Mouse (Mus musculus) myocyte (in vitro differentiated cells): ENCODE results near the gene Ugt3a1. TPM values are rescaled to one million over a fixed set of nuclear protein-coding genes. Genes with fewer than 3 reads are reported as not detected.
A peak's percentile ranks its signal among the peaks of the same experiment; 100 is the strongest.

Experiments used
- H3K27me3 ChIP-seq: one replicate; pipeline ENCODE4 v1.6.1; 2011; ENCODE audit not compliant: control insufficient read depth, insufficient read depth, insufficient read length
- H3K36me3 ChIP-seq: one replicate; pipeline ENCODE4 v1.6.1; 2011; ENCODE audit not compliant: control insufficient read depth, insufficient read depth
- H3K4me2 ChIP-seq: one replicate; pipeline ENCODE4 v1.6.1; 2011; ENCODE audit warnings: low read depth, control low read depth
- H3K4me3 ChIP-seq: one replicate; pipeline ENCODE4 v1.5.1; 2011; ENCODE audit warnings: mild to moderate bottlenecking, control low read depth, moderate library complexity
- H3K79me2 ChIP-seq: one replicate; pipeline ENCODE4 v1.6.1; 2011; ENCODE audit not compliant: control insufficient read depth, insufficient read depth
- H3ac ChIP-seq: one replicate; pipeline ENCODE4 v1.6.1; 2011; ENCODE audit not compliant: control insufficient read depth, insufficient read length
- CEBPB ChIP-seq: IDR thresholded peaks from 2 replicates; pipeline ENCODE4 v1.6.1; 2011; ENCODE audit warnings: mild to moderate bottlenecking, moderate library complexity; ENCODE audit not compliant: poor library complexity, insufficient read depth, severe bottlenecking
- E2F4 ChIP-seq: IDR thresholded peaks from one replicate; pipeline ENCODE4 v1.6.1; 2011; ENCODE audit warnings: mild to moderate bottlenecking, control low read depth, moderate library complexity; ENCODE audit not compliant: insufficient read depth
- MAX ChIP-seq: IDR thresholded peaks from one replicate; pipeline ENCODE4 v1.6.1; 2011; ENCODE audit warnings: low read depth, mild to moderate bottlenecking, control low read depth
- MYOD1 ChIP-seq, 3 experiments: IDR thresholded peaks; one replicate each; pipeline ENCODE4 v1.6.1; 2011; ENCODE audit warnings: control low read depth in 2 of 3, low read depth in 2 of 3, mild to moderate bottlenecking in 2 of 3, moderate library complexity in 1 of 3; ENCODE audit not compliant: insufficient read length in 2 of 3, control insufficient read depth in 1 of 3
- MYOG ChIP-seq, 3 experiments: IDR thresholded peaks; one replicate each; pipeline ENCODE4 v1.6.1; 2011; ENCODE audit warnings: control low read depth in 2 of 3, low read depth in 2 of 3, mild to moderate bottlenecking in 2 of 3; ENCODE audit not compliant: insufficient read length in 2 of 3, control insufficient read depth in 1 of 3, insufficient read depth in 1 of 3
- POLR2A ChIP-seq: IDR thresholded peaks from one replicate; pipeline ENCODE4 v1.6.1; 2011; ENCODE audit warnings: low read depth, mild to moderate bottlenecking, control low read depth, moderate library complexity; ENCODE audit not compliant: insufficient read length
- POLR2AphosphoS2 ChIP-seq: IDR thresholded peaks from one replicate; pipeline ENCODE4 v1.6.1; 2011; ENCODE audit warnings: low read depth, control low read depth; ENCODE audit not compliant: insufficient read length
- REST ChIP-seq: IDR thresholded peaks from one replicate; pipeline ENCODE4 v1.6.1; 2011; ENCODE audit warnings: mild to moderate bottlenecking, control low read depth, moderate library complexity; ENCODE audit not compliant: insufficient read depth, insufficient read length
- SRF ChIP-seq: IDR thresholded peaks from one replicate; pipeline ENCODE4 v1.6.1; 2011; ENCODE audit warnings: low read depth; ENCODE audit not compliant: control insufficient read depth, insufficient read length
- TCF12 ChIP-seq: IDR thresholded peaks from one replicate; pipeline ENCODE4 v1.6.1; 2011; ENCODE audit warnings: mild to moderate bottlenecking, control low read depth; ENCODE audit not compliant: poor library complexity, insufficient read depth, severe bottlenecking
- TCF3 ChIP-seq: IDR thresholded peaks from one replicate; pipeline ENCODE4 v1.6.1; 2011; ENCODE audit warnings: low read depth, control low read depth; ENCODE audit not compliant: insufficient read length
- USF1 ChIP-seq: IDR thresholded peaks from one replicate; pipeline ENCODE4 v1.6.1; 2011; ENCODE audit warnings: low read depth, mild to moderate bottlenecking, control low read depth, moderate library complexity
- polyA plus RNA-seq: library from polyadenylated mRNA; unstranded; fragments of >200 nt; fragmentation: generic; extraction: Trizol; gene quantifications from one replicate; pipeline ENCODE4 v1.2.1, GENCODE M21; 2012; ENCODE audit warnings: missing spikeins

Gene Ugt3a1
- polyA plus RNA-seq, 1 experiment: not detected

DNA sequence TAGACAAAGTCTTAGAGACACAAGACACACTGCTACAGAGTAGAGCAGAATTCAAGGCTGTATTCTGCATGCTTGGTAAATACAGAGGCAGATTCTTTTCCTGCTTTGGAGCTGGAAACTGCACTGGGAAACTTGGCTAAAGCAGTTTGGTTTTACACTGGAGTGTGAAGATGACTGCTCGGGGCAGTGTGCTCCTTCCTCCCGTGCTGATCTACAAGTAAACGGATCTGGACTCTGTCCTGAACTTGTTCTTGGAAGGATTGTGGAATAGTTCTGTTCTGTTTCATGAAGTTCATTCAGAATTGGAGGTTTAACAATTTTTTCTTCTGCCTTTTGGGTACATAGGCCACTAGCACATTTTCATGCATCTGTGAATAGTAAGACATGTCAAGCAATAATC lies 2.3 kb downstream of the Ugt3a1 start:
- TF ChIP-seq MYOG (IDR thresholded peaks at IDR 0.05; ENCODE audit: control insufficient read depth in 1 of 3, insufficient read depth in 1 of 3, insufficient read length in 2 of 3, low read depth in 2 of 3): no peak
- TF ChIP-seq TCF12: no peak
- no peak for TF ChIP-seq REST
- TF ChIP-seq SRF: no peak
- TF ChIP-seq POLR2AphosphoS2: no peak
- H3K79me2 ChIP-seq: no peaks in the 10 kb centered on the region
- H3K36me3 ChIP-seq: no peaks in the 10 kb centered on the region
- no peak overlapping the region for H3ac ChIP-seq
- no peak overlapping the region for H3K4me3 ChIP-seq
- H3K27me3 ChIP-seq: no peaks in the 10 kb centered on the region
- no peak overlapping the region for H3K4me2 ChIP-seq

DNA sequence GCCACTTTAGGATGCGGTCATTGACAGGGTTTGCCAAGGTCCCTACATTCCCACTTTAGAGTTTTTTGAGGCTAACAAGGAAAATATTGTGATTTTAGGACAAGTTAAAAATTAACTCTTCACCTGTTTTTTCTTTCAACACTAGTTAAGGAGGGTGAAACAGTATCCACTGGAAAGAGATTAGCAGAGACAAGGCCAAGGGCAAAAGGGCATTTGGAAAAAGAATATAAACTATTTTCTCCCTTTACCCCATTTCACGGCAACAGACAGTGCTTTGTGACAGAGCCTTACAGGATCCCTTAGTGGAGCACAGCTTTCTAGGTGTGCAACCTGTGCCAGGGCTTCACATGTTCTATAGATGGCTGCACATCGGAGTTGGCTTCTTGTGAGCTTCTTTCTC lies 2.9 kb downstream of the Ugt3a1 start:
- H3K79me2 ChIP-seq: no peaks in the 10 kb centered on the region
- H3ac ChIP-seq: no peak overlapping the region
- H3K4me2 ChIP-seq: no peak overlapping the region
- TF ChIP-seq MYOD1 (IDR thresholded peaks at IDR 0.05; ENCODE audit: control insufficient read depth in 1 of 3, insufficient read length in 2 of 3, low read depth in 2 of 3) (no peak), MAX (no peak)
- H3K36me3 ChIP-seq: no peaks in the 10 kb centered on the region
- no peaks in the 10 kb centered on the region for H3K27me3 ChIP-seq
- no peak overlapping the region for H3K4me3 ChIP-seq

DNA sequence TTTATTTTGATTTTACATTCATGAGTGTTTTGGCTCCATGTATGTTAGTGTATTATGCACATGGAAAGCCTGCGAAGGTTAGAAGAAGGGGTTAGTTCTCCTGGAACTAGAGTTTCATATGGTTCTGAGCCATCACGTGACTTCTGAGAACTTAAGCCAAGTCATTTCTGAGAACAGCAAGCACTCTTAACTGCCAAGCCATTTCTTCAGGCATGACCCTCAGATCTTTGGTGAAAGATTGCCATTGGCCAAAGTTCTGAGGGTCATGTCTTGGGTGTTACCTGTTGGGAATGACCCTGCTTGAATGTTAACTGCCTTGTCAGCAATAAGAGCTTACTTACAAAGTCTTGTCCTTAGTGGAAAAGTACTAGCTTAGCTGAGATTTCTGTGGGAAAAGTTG lies 6.5 kb downstream of the Ugt3a1 start:
- no peak overlapping the region for H3K4me2 ChIP-seq
- no peak overlapping the region for H3K4me3 ChIP-seq
- TF ChIP-seq MAX (no peak), USF1 (peak; percentile 41)
- no peaks in the 10 kb centered on the region for H3K27me3 ChIP-seq
- H3ac ChIP-seq: no peak overlapping the region
- no peaks in the 10 kb centered on the region for H3K79me2 ChIP-seq
- no peaks in the 10 kb centered on the region for H3K36me3 ChIP-seq

DNA sequence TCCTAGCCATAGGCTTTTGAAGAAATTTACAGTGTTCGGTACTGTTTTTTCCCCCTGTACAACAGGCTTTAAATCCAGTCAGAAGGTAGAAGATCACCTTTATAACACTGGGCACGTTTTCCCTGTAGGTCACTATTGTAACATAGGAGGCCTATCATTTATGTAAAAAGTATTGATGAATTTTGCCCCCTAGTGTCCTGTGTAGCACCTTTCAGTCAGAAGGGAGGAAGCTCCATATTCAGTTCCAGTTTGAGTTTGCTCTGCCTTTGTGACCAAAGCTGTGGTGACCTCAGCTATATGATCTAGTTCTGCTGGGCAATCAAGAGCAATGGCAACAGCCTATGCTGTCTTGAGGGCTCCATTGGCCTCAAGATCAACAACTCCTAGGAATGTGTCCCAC lies 13.0 kb downstream of the Ugt3a1 start:
- H3ac ChIP-seq: no peak overlapping the region
- no peak overlapping the region for H3K4me2 ChIP-seq
- TF ChIP-seq MYOD1 (IDR thresholded peaks at IDR 0.05; ENCODE audit: control insufficient read depth in 1 of 3, insufficient read length in 2 of 3, low read depth in 2 of 3): no peak
- no peak for TF ChIP-seq MAX
- TF ChIP-seq TCF3: no peak
- TF ChIP-seq POLR2A: no peak
- TF ChIP-seq USF1: no peak
- no peak for TF ChIP-seq CEBPB
- TF ChIP-seq E2F4: no peak
- no peak for TF ChIP-seq TCF12
- TF ChIP-seq MYOG (IDR thresholded peaks at IDR 0.05; ENCODE audit: control insufficient read depth in 1 of 3, insufficient read depth in 1 of 3, insufficient read length in 2 of 3, low read depth in 2 of 3): no peak
- no peak for TF ChIP-seq POLR2AphosphoS2
- no peak for TF ChIP-seq REST
- no peak for TF ChIP-seq SRF
- H3K4me3 ChIP-seq: no peak overlapping the region
- H3K79me2 ChIP-seq: no peaks in the 10 kb centered on the region
- no peaks in the 10 kb centered on the region for H3K36me3 ChIP-seq
- no peaks in the 10 kb centered on the region for H3K27me3 ChIP-seq

DNA sequence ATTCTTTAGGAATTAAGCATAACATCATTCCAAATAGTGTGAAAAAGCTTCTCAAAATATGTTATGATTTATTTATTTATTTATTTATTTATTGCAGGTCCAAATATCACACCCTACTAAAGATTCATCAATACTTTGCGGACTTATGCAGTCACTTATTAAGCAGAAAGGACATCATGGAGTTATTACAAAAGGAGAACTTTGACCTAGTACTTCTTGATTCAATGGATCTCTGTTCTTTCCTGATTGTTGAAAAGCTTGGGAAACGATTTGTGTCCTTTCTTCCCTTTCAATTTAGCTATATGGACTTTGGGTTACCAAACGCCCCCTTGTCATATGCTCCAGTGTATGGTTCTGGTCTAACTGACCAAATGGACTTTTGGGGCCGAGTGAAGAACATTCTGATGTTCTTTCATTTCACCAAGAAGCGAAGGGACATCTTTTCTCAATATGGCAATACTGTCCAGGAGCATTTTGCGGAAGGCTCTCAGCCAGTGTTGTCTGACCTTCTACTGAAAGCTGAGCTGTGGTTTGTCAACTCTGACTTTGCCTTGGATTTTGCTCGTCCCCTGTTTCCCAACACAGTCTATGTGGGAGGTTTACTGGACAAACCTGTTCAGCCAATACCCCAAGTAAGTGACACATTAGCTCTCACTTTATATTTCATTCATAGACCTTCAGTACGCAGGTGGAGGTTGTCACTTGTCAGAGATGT lies 29.4 kb downstream of the Ugt3a1 start:
- no peaks in the 10 kb centered on the region for H3K79me2 ChIP-seq
- H3K27me3 ChIP-seq: no peaks in the 10 kb centered on the region
- no peak for TF ChIP-seq CEBPB
- no peak for TF ChIP-seq USF1
- TF ChIP-seq E2F4: no peak
- no peak for TF ChIP-seq POLR2A
- TF ChIP-seq MYOD1 (IDR thresholded peaks at IDR 0.05; ENCODE audit: control insufficient read depth in 1 of 3, insufficient read length in 2 of 3, low read depth in 2 of 3): no peak
- TF ChIP-seq TCF12: no peak
- no peak for TF ChIP-seq MYOG (IDR thresholded peaks at IDR 0.05; ENCODE audit: control insufficient read depth in 1 of 3, insufficient read depth in 1 of 3, insufficient read length in 2 of 3, low read depth in 2 of 3)
- TF ChIP-seq SRF: no peak
- no peak for TF ChIP-seq MAX
- no peak for TF ChIP-seq TCF3
- no peak for TF ChIP-seq REST
- no peak for TF ChIP-seq POLR2AphosphoS2
- H3K4me3 ChIP-seq: no peak overlapping the region
- no peak overlapping the region for H3K4me2 ChIP-seq
- H3K36me3 ChIP-seq: no peaks in the 10 kb centered on the region
- H3ac ChIP-seq: no peak overlapping the region
